Mouse (Mus musculus): ENCODE data around the gene Crebbp.

GRCm38 (mm10) chr16:4248791-4249190 is 35.0 kb upstream of the Crebbp start:
- TF ChIP-seq POLR2A (IDR thresholded peaks at IDR 0.05; ENCODE audit: control insufficient read depth, extremely low read depth, insufficient read depth, low read length, poor library complexity) (no peak), CTCF (IDR thresholded peaks at IDR 0.05; ENCODE audit: borderline replicate concordance, control insufficient read depth, extremely low read depth, insufficient read depth, low read length, poor library complexity) (no peak)

All from thymus, adult 2 months (tissue).